Mouse (Mus musculus) heart, postnatal 0 days (tissue): ENCODE results near the gene Mrpl33.

Source experiments
- CTCF ChIP-seq: IDR thresholded peaks from 2 replicates; pipeline ENCODE4 v1.5.1; 2016; ENCODE audit warnings: antibody characterized with exemption, control low read depth, low read depth
- EP300 ChIP-seq: IDR thresholded peaks from 2 replicates; pipeline ENCODE4 v1.6.1; 2016; ENCODE audit warnings: antibody characterized with exemption, low read depth

DNA sequence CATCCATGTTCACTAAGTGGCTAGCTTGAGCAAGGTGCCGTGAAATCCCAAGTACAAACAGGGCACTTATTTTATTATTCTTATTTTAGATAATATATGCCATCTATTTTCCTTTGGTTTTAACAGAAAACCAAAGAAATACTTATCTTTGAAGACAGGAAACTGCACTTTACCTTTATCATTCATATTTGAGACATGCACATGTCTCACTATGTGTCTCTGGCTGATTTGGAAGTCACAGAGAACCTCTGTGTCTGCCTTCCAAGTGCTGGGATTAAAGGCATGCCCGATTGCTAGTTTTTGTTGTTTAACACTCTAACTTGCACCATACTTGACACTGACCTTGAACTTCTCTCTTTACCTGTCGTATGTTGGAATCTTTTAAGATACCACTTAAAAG lies 91.2 kb downstream of the Mrpl33 start:
- TF ChIP-seq CTCF (no peak), EP300 (no peak)
